Mouse (Mus musculus) heart, postnatal 25 days (tissue): ENCODE data around the gene Zfp28. TPM values are rescaled to one million over a fixed set of nuclear protein-coding genes. Genes with fewer than 3 reads are reported as not detected.

ENCODE experiments used
- DNase-seq: peaks from one replicate; pipeline ENCODE4 v3.0.0; 2022; ENCODE audit warnings: low spot score
- intact Hi-C: fragments of 180-260 bp; cut with DNase I; formaldehyde crosslinking; loops from one replicate; pipeline ENCODE4 v1.15.1; 2025
- total RNA-seq, 2 experiments: library from RNA; stranded (reverse); gene quantifications; 2 replicates each; pipeline ENCODE4 v1.2.3; 2021

Gene Zfp28
- total RNA-seq, 2 experiments from 2014 or later: 2.5 to 2.6 TPM

- DNase-seq: no peak
- intact Hi-C loops: loop anchor here (10.0 kb wide), 1 partner anchor 104 kb away; the partner anchor contains the start of gene Zfp667
Measured at GRCm38 (mm10) chr7:6388971-6389370, 5.9 kb downstream of the Zfp28 start.

- intact Hi-C loops: loop anchor here (10.0 kb wide), 1 partner anchor 105 kb away; the partner anchor contains the start of gene Zfp667
- no peak for DNase-seq
Measured at GRCm38 (mm10) chr7:6389449-6389848, 6.4 kb downstream of the Zfp28 start.

GRCm38 (mm10) chr7:6397996-6398975 is 15.2 kb downstream of the Zfp28 start, which contains the start of gene Smim17:
TSS of gene Smim17 (plus strand) at chr7:6398715.
- intact Hi-C loops: no loop called here
- DNase-seq: peak; percentile 2

GRCm38 (mm10) chr7:6410043-6410442 is 26.9 kb downstream of the Zfp28 start, which contains the start of gene Gm20715:
TSS of gene Gm20715 (plus strand) at chr7:6410277.
- intact Hi-C loops: loop anchor here (10.0 kb wide), 1 partner anchor 125 kb away; the partner anchor contains the start of gene Zfp667
- DNase-seq: peak; percentile 73

- no peak for DNase-seq
- intact Hi-C loops: loop anchor here (10.0 kb wide), 1 partner anchor 130 kb away; the partner anchor contains the start of gene Zfp667
Measured at GRCm38 (mm10) chr7:6414626-6415441, 31.7 kb downstream of the Zfp28 start.

- intact Hi-C loops: loop anchor here (10.0 kb wide), 1 partner anchor 131 kb away; the partner anchor contains the start of gene Zfp667
- DNase-seq: no peak
Measured at GRCm38 (mm10) chr7:6415442-6415787, 32.3 kb downstream of the Zfp28 start.

GRCm38 (mm10) chr7:6419894-6420293 is 36.8 kb downstream of the Zfp28 start:
- intact Hi-C loops: loop anchor here (10.0 kb wide), 1 partner anchor 135 kb away; the partner anchor contains the start of gene Zfp667
- no peak for DNase-seq

- DNase-seq: no peak
- intact Hi-C loops: no loop called here
Measured at GRCm38 (mm10) chr7:6429381-6429780, 46.3 kb downstream of the Zfp28 start.

GRCm38 (mm10) chr7:6430342-6430741 is 47.2 kb downstream of the Zfp28 start:
- no peak for DNase-seq
- intact Hi-C loops: loop anchor here (5.0 to 10.0 kb wide), 2 partner anchors 484 to 507 kb away; no protein-coding TSS in a partner anchor

- intact Hi-C loops: loop anchor here (10.0 kb wide), 1 partner anchor 476 kb away; no protein-coding TSS in a partner anchor
- DNase-seq: no peak
Measured at GRCm38 (mm10) chr7:6438388-6438787, 55.3 kb downstream of the Zfp28 start, which contains the start of gene Olfr1344. TSS of gene Olfr1344 (plus strand) at chr7:6438688.

- DNase-seq: no peak
- intact Hi-C loops: no loop called here
Measured at GRCm38 (mm10) chr7:6441173-6441572, 58.1 kb downstream of the Zfp28 start.

Other genes starting within 250 kb of the Zfp28 start
- gene Zfp787, start 227.3 kb upstream of the Zfp28 start, total RNA-seq: 10 to 100 TPM; 29.8 to 33.1 TPM
- 10 to 100 TPM; 10.2 to 16.8 TPM for gene Zfp444, start 211.1 kb upstream of the Zfp28 start, total RNA-seq
- not detected for gene Galp, start 186.2 kb upstream of the Zfp28 start, total RNA-seq
- not detected for gene Zscan5b, start 161.0 kb upstream of the Zfp28 start, total RNA-seq
- not detected for gene Epp13, start 130.6 kb upstream of the Zfp28 start, total RNA-seq
- gene Zfp667, start 96.7 kb upstream of the Zfp28 start, total RNA-seq: 1 to 10 TPM; 2.8 to 3.5 TPM
- 1 to 10 TPM in 1 of 2 experiments, under 1 TPM in 1; 0.88 to 1.9 TPM for gene Zfp583, start 52.0 kb upstream of the Zfp28 start, total RNA-seq
- gene Gm3854, start 39.5 kb upstream of the Zfp28 start, total RNA-seq: under 1 TPM; 0.48 to 0.52 TPM
- gene Zfp78, start 20.0 kb upstream of the Zfp28 start, total RNA-seq: 1 to 10 TPM; 2.7 to 3.3 TPM
- gene Smim17, start 15.4 kb downstream of the Zfp28 start, total RNA-seq: not detected
- not detected for gene Gm20715, start 27.0 kb downstream of the Zfp28 start, total RNA-seq
- gene Olfr1344, start 55.4 kb downstream of the Zfp28 start, total RNA-seq: not detected
- gene Olfr1336, start 72.9 kb downstream of the Zfp28 start, total RNA-seq: not detected
- not detected for gene Olfr1346, start 83.8 kb downstream of the Zfp28 start, total RNA-seq
- not detected for gene Olfr5, start 103.6 kb downstream of the Zfp28 start, total RNA-seq
- not detected for gene Olfr1347, start 116.5 kb downstream of the Zfp28 start, total RNA-seq
- gene Olfr1348, start 125.5 kb downstream of the Zfp28 start, total RNA-seq: not detected
- not detected for gene Olfr1349, start 139.7 kb downstream of the Zfp28 start, total RNA-seq
- gene Olfr1350, start 181.5 kb downstream of the Zfp28 start, total RNA-seq: not detected